Mouse (Mus musculus): ENCODE data around the gene Dnajc9.

Gene Dnajc9

DNA sequence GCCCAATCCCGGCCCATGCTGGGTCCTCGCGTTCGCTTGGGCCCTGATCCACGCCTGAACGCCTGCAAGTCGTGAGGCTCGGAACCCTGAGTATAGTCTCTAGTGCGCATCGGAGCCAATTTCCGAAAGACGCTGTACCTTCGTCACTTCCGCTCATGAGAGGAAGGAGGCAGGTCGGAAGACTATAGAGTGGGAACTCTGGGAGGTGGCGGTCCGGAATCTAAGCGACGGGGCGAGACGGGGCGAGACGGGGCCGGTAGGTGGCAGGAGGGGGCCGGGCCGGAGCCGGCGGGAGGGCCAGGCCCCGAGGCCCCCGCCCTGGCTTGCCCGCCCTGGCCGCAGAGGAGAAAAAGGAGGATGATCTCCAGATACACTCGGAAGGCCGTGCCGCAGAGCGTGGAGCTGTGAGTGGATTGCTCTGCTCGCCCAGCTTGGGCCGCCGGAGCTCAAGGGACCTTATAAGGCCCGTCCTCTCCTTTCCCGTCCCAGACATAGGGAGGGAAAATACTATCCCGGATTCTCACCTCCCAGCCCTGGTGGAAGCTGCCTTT, 40.6 kb downstream of the Dnajc9 start, which contains the start of the genes Ecd and Fam149b:
Gene Ecd, minus strand, starts transcription at position 131 of the 551 bp plus-strand sequence.
Gene Fam149b, plus strand, starts transcription at position 172 of the 551 bp plus-strand sequence.
- peak; percentile 83 for DNase-seq (ENCODE audit: low spot score)

DNA sequence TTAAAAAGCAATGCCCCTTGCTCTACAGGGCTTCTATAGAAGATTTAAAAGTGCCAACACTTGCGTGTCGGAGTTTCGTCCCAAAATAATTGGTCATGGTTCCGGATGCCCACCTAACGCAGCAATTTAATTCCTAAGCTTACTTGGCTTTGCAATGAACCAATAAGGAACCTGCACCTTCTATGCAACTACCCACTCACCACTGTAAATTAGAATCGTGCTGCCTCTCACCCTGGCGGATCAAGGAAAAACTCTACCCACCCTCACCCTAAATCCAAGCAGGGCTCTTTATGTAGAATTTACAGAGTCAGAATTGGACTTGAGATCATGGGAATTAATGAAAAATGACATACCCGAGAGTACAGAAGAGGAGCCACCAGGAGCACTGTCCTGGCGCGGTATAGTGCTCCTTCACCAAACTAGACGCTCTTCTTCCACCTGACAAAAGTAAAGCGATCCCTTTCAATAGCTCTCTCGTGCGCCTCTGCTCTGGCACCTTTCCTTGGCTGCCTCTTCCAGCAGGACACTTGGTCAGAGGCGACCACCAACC, 41.2 kb downstream of the Dnajc9 start:
- no peak for DNase-seq (ENCODE audit: low spot score)

DNA sequence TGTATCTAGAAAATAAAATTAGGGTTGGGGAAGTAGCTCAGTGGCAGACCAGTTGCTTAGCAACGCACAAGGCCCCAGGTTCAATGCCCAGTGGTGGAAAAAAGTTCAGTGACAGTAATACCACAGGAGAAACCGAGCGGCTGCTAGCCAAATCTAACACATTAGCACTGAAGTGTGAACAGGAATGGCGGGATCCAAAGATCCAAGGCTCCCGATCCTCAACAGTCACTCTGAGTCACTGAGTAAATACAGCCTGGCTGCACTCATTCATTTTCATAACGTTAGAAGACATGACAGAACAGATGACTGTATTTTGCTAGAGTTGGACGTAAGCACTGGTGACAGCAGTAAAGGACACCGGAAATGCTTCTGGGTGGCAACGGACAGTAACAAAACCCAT, 42.8 kb downstream of the Dnajc9 start:
- DNase-seq (ENCODE audit: low spot score), result no peak

DNA sequence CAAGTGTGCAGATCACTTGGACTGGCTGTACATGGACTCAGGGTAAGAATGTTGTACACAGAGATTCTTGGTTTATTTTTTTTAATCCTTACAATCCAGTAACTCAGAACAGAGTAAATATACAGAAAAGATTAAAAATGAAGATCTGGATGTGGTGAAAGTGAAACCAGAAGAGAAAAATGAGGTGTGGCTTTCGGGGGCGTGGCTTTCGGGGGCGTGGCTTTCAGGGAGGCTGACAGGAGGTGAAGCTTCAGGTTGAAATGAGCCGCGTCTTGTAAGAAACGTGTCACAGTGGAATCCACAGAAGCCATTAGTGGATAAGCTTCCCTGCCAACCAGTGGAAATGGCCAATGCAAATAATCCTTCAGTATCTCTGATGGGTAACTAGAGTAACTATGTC, 47.8 kb downstream of the Dnajc9 start:
- DNase-seq (ENCODE audit: low spot score), result no peak

DNA sequence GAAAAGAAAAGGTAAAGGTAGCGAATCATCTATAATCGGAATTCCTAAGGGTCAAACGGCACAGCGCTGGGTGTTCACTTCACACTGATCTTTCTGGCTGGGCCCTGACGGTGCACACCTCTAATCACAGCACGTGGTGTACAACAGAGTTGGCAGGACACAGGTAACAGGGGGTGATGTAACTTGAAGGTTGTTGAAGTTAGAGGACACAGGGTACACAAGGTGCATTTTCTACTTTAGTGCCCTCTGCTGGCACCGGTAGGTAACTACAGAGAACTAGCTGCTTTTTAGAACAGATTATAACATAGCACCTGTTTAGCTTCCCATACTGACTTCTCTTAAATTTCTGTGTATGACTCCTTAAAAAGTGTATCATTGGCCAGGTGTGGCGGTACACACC, 48.6 kb downstream of the Dnajc9 start:
- no peak for DNase-seq (ENCODE audit: low spot score)

DNA sequence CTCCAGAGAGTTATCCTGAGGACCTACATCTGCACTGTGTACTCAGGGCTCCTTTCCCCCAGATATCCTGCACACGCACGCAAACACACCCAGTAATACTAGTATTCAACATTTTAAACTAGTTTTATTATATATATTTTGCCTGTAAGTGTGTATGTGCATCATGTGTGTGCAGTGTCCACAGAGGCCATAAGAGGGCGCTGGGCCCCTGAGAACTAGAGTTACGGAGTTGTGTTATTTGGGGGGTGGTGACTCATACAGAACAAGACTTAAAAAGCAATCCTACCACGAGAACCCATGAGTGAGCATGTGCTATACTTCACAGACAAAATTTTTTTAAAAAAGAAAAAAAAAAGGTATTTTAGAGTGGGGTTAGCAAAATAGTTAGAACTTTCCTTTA, 49.3 kb downstream of the Dnajc9 start:
- DNase-seq (ENCODE audit: low spot score), result no peak

All from ovary, postnatal 10 days (tissue).